Mouse (Mus musculus) CH12.LX (cell line): ENCODE results near the gene Mtfp1.

ENCODE experiments used
- CTCF ChIP-seq, 2 experiments: IDR thresholded peaks in 1 of 2; conservative IDR thresholded peaks in 1 of 2; 2 replicates each; pipeline ENCODE4 v1.5.1; 2011 to 2012; ENCODE audit warnings: low read depth in 2 of 2, low read length in 2 of 2, improper control_type of control experiment in 1 of 2, inconsistent platforms in 1 of 2, mild to moderate bottlenecking in 1 of 2, moderate library complexity in 1 of 2
- MAX ChIP-seq: IDR thresholded peaks from 2 replicates; pipeline ENCODE4 v1.6.1; 2011; ENCODE audit warnings: low read length, improper control_type of control experiment
- POLR2A ChIP-seq: IDR thresholded peaks from 2 replicates; pipeline ENCODE4 v1.6.1; 2011; ENCODE audit warnings: low read depth, mild to moderate bottlenecking, improper control_type of control experiment, low read length
- RAD21 ChIP-seq: IDR thresholded peaks from 2 replicates; pipeline ENCODE4 v1.6.1; 2011; ENCODE audit warnings: low read depth, mild to moderate bottlenecking, low read length, improper control_type of control experiment, moderate library complexity
- RCOR1 ChIP-seq: conservative IDR thresholded peaks from 2 replicates; pipeline ENCODE4 v1.6.1; 2012; ENCODE audit warnings: low read depth, mild to moderate bottlenecking, inconsistent platforms, low read length, improper control_type of control experiment
- SIN3A ChIP-seq: IDR thresholded peaks from 2 replicates; pipeline ENCODE4 v1.6.1; 2012; ENCODE audit warnings: low read length, improper control_type of control experiment, inconsistent platforms
- TBP ChIP-seq: conservative IDR thresholded peaks from 2 replicates; pipeline ENCODE4 v1.6.1; 2011; ENCODE audit warnings: low read depth, low read length, improper control_type of control experiment
- ZNF384 ChIP-seq: IDR thresholded peaks from 2 replicates; pipeline ENCODE4 v1.6.1; 2012; ENCODE audit warnings: low read depth, low read length, improper control_type of control experiment, inconsistent platforms

DNA sequence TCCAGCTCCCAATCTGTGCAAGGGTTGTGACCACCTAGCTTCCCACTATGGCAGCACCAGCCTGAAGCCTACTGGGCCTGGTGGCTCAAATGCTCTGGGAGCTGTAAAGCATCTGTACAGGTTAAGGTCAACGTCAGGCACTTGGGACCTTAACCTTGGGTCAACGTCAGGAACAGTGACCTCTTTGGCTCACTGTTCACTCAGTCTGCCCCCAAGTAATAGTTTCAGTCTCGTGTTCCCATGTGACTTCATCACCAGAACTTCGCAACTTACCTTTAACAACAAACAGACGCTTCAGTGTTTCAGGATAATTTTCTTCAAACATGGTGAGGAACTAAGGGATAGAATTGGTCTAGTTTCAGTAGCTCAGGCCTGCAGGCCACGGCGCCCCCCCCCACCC is 13.4 kb upstream of the Mtfp1 start:
- TF ChIP-seq MAX: no peak
- TF ChIP-seq CTCF (conservative IDR thresholded peaks at IDR 0.05 in 1 of 2, IDR thresholded peaks at IDR 0.05 in 1 of 2; ENCODE audit: low read depth in 2 of 2, low read length in 2 of 2): no peak
- TF ChIP-seq ZNF384: no peak
- no peak for TF ChIP-seq POLR2A
- no peak for TF ChIP-seq RCOR1
- no peak for TF ChIP-seq RAD21
- no peak for TF ChIP-seq TBP
- TF ChIP-seq SIN3A: no peak
